Mouse (Mus musculus) c-Kit-negative CD71-positive TER-119-positive erythroid progenitor cells, embryonic 14.5 days (primary cell): ENCODE results near the gene Pde6h.

Source experiments
- DNase-seq: peaks from one replicate; pipeline ENCODE4 v3.0.0-alpha.2; 2013; ENCODE audit warnings: low read depth, low spot score

The Pde6h gene

DNA sequence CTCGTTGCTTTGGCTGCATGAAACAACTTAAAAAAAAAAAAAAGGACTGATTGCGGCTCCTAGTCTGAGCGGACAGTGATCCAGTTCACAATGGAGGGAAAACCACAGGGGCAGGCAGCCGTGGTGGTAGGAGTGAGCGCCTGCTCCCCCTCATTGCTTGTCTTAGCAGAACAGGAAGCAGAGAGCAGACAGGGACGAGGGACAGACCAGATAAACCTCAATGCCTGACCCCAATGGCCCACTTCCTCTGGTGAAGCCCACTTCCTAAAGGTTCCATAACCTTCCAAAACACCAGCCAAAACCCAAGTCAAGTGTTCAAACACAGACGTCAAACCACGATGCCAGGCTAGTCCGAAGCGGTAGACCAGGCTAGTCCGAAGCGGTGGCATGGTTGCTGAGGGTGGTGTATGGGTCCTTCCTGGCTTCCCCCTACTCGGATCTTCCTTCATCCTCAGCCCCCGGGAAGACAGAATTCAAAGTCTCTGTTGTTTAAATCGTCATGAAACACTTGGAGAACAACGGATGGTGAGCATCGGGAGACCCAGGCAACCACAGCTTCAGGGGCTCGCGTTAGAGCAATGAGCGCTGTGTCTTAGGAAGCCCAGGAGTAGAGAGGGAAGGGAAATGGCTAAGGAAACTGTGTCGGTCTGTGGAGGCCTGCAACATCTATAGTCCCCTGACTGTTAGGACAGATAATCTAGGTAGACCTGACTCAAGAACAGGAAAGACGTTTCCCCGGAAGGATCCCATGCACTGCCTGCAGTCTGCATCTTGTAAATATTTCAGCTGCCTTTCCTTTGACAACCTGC lies 55.8 kb downstream of the Pde6h start:
- DNase-seq = no peak

DNA sequence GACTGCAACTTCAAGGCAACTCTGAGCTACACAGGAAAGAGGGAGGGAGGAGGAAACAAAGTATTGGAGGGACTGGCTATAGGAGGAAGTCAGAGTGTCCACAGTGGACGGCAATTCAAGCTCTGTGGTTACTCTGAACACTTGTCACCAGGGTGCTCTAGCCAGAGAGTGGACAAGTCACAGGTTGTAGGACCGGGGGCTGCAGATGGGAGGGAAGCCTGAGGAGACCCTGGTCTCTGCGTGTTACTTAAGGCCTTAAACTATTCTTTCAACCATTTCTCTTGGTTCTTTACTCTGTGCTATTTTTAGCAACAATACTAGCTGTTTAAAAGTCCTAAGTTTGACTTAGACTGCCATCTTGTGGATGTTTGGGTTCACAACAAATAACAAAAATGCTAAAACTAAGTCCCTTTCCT lies 56.7 kb downstream of the Pde6h start:
- peak; percentile 13 for DNase-seq

DNA sequence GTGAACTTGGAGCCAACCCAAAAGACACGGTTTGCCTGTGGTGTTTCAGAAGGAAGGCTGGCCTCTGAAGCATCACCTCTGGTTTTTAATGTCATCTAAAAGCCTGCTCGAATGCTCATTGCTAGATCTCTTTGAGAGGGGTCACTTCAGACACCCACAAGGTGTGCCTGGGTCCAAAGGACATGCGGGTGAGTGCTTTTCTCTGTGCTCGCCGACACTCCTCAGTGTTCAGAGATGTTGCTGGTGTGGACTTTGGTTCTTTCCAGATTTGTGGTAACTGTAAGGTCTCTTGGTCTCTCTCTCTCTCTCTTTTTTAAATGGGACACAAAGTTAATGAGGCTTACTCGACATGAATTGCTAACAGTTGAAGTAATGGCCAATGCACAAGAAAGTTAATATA lies 58.9 kb downstream of the Pde6h start:
- no peak for DNase-seq

DNA sequence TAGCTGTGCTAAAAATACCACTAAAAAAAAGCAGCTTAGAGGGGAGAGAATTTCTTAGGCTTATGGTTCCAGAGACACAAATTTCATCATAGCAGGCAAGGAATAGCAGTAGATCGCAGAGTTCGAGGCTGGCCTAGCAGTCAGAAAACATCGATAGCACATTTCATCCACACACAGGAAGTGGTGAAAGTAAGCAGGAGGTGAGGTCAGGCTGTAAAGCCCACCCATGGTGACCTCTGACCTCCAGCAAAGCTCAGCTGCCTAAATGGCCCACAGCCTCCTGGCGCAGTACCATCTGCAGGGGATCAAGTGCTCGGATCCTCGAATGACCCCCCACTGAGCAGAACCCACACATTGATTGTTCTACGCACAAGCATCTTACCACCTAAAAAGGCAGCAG lies 59.6 kb downstream of the Pde6h start:
- no peak for DNase-seq

DNA sequence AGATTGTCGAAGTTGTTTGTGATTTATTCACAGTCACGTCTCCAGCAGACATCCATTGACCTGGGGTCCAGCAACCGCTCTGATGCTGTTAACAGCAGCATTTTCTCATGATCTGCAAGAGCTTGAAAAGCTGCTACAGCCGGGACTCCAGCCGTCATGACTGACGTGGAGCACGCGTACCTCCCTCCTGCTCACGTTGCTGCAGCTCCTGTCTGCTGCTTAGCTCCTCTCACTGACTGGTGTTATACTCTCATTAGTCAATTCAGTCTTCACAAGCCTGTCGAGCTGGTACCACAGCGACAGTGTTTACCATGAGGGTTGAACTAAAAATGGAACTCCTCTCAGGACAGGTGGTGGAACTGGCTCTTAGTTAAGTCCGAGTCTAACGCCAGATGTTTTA lies 62.4 kb downstream of the Pde6h start:
- no peak for DNase-seq

DNA sequence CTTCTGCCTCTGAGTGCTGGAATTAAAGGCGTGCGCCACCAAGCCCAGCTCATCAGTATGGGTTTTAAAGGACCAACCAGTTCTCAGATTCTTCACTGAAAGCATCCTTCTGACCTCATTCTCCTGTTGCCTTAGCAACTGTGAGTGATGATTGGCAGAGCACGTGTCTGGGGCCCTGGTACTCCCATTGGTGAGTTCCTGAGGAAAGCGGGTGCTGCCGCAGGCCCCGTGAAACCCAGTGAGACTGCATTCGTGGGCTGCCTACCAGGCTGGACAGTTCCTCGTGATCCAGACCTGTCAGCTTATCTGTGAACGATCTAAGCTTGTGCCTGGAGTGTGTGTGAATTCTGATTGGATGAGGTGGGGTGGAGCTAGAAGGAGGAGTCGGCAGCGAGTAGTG lies 63.1 kb downstream of the Pde6h start:
- no peak for DNase-seq

DNA sequence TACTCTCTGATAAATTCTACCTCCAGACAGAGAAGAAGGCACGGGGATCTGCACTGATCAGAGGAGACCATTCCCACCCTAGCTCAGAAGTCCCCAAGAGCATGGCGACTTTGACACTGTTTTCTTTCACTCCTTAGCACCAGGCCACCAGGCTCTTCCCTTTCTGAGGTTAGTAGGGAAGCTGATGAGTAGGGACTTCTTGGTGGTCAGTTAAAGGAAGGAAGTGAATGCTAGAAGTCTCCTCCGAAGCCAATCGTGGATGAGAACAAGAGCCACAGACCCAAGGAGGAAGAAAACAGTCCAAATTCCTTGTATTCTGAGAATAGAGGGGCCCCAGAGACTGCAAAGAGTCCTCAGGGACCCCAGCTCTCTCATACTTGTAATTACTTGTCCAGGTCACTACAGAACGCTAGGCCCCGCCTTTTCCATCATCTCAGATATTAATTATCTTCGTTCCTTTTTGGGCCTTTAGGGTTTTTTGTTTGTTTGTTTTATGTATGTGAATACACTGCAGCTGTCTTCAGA lies 65.0 kb downstream of the Pde6h start:
- no peak for DNase-seq

DNA sequence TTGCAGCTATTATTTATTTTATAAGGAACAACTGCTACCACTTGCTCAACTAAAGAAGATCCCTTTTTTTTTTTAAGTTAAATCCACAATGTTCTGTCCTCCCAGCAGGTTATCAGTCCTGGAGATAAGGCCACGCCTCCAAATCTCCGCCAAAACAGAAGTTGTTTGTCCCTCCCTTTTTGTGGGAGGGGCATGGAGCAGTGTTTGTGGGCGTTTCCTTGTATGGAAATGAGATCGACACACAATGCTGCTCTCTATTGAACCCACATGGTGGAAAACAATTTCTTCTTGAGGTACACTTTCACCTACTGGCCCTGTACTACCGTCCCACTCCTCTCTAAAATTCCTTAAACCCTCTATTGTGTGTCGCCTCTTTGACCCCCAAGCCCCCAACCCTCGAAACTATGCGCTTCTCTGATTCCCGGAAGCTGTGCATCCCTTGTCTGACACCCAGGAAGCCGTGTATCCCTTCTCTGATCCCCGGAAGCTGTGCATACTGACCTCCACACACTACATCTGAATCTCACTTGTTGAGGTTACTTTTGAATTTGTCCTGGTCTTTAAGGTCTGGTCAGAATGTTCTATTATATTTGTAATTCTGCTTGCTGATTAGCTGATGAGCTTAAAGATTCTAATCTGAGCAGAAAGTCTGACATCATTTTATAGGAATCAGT lies 66.3 kb downstream of the Pde6h start:
- no peak for DNase-seq

DNA sequence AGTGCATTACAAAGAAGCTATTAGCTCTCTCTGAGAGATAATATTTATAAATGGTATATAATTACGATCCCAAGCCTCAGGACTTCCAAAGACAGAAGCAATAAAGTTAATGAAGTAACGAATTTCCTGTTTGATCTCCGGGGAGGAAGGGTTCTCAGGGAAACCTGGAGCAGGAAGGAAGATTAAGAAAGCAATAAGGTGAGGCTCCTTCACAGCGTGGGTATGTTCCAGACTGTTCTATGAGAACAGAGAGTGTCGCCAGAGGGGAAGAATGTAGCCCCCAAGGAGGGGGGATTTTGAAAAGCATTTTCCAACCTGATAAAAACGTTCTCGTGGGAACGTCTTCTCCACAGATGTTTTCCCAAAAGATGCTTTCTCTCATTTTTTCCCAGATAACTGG lies 66.9 kb downstream of the Pde6h start:
- DNase-seq = no peak

DNA sequence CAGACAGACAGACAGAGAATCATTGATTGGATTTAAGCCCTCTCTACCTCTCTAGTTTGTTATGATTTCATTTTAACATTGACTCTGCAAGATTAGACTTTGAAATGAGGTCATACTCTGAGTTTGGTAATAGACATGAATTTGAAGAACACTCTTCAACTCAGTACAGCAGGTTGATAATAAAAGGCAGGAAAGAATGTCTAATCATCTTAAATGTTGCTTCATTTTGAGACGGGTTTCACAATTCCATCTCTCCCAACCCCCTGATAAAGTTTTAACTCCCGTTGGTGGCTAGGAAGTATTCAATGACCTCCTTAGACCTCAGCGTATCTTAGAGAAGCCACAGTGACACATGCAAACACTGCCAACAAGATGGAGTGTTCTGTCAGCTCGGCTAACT lies 69.9 kb downstream of the Pde6h start:
- no peak for DNase-seq

DNA sequence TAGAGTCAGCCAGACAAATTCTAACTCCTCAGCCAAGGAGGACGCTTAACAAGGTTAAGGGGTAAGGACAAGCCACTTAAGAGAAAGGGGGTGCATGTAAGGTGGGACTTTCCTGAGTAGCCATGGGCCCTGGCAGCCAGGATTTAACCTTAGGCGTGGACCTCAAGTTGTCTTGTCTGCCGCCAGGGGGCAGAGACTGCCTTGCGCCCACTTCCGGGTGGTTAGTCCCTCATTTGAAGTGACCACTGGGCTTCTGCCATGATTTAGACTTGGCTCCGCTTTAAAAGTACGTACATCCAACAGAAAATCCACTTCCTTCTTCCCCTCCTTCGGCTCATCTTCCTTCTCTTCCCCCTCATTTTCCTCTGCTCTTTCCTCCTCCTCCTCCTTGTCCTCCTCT lies 71.9 kb downstream of the Pde6h start:
- no peak for DNase-seq

DNA sequence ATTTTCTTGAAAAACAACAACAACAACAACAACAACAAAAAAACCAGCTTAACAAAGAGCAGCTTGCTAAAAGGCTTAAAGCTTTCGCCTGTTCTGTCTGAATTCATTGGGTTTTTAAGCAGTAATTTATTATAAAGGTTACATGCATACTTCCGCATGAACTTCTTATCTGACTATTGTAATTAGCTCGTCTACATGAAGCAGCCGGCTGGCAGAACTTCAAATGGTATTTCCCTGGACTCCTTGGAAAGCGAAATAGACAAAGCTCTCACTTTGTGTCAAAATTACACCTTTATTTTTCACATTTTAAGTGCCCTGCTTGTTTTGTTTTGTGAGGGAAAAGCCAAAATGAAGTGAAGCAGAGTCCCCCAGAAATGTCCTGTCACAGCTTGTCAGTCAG lies 72.7 kb downstream of the Pde6h start:
- no peak for DNase-seq

DNA sequence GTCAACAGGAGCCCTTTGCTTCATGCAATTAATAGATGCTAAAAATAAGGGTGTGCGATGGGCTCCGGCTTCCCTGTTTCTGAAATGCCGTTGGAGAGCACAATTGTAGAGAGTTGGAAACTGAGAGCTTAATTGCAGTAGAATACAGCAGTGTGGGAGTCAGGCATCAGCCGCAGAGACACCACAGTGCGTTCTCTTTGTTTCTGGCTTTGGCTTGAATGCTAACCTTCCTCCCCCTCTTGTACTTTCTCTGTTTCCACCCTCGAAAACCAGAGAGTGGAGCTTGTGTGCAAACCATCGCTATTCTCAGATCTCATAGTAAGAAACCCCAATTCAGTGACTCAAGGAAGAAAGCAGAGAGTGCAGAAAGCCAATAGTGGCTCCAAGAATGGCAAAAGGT lies 74.5 kb downstream of the Pde6h start:
- no peak for DNase-seq

DNA sequence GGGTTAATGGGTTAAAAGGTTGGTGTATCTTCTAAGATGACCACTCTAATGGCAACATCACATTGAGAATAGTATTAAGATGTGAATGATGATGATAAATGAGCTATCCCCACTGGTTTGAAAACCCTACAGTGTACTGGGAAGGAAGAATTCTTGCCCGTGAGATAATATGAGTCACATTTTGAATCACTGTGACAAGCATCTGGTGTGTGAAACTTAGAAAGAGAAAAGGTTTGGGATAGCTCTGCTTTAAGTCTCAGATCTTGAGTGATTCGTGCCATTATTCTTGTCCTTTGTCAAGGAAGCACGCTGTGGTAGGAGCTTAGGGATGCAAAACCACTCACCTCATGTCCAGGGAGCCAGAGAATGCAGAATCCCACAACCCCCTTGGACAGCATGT lies 75.4 kb downstream of the Pde6h start:
- no peak for DNase-seq

DNA sequence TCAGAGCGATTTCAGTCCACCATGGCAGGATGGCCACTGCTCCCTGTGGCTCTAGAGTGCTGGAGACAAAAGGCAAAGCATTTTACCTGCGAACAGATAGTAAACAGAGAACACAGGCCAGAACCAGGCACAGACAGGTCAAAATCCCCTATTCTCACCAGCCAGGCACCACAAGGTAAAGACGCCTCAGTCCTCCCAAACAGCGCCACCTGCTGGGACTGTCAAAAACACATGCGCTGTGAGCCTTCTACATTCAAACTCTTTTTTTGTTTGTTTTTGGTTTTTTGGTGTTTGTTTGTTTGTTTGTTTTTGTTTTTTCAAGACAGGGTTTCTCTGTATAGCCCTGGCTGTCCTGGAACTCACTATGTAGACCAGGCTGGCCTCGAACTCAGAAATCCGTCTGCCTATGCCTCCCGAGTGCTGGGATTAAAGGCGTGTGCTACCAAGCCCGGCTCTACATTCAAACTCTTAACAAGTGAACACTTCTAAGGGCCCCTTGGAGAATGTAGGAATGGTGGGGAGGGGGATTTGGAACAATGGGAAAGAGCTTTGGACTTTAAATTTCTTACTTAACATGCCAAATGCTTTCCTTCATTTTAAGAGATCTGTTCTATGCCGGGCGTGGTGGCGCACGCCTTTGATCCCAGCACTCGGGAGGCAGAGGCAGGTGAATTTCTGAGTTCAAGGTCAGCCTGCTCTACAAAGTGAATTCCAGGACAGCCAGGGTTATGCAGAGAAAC lies 76.2 kb downstream of the Pde6h start:
- DNase-seq = no peak

DNA sequence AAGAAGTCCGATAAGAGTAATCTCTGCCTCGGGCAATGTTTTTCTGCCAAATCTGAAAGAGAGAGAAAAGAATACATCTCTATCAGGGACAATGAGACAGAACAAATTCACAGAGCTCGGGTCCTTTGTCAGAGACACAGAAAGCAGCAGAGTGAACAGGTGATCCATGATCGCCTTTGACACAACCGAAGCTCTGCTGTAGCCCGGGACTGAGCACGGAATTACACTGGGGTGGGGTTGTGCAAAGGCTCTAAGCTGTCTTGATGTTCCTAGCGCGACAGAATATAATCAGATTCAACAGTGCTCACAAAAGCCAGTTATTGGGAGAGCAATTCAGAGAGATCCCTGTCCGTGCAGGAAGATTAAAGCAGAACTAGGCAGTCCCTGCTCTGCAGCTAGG lies 77.1 kb downstream of the Pde6h start:
- DNase-seq = no peak

DNA sequence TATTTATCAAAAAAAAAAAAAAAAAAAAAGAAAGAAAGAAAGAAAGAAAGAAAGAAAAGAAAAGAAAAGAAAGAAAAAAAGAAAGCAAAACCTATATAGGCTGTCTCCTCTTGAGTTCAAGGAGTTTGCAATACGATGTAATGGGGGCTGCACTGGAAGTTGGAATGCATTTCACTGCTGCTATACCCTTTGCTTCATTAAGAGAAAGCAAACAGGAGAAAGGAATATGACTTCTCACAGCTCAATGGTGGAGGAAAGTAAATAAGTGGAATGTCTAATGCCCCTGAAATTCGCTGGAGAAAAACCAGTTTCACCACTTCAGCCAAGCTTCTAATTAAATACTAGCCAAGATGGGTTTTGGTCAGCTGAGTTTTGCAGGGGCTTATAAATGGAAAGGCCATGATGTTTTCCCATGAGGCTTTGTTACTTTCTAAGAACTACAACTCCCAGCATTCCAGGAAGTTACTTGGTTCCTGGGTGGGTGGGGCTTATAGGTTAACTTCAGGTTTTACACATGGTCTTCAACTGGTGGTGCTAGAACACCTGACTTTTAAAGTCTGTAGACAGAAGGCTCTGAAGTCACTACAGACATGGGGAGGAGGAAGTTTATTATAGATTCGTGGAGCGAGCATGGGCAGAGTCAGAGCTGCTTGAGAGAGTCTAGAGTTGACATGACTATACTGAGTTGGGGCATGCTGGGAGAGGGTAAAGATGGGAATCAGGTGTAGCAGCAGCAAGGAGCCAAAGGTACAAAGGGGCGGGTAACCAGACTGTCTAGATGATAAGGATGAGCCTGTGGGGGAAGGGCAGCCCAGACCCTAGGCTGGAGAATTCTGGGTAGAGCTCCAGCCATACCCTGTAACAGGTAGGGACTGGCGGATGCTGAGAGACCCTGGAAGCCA lies 77.9 kb downstream of the Pde6h start:
- no peak for DNase-seq

DNA sequence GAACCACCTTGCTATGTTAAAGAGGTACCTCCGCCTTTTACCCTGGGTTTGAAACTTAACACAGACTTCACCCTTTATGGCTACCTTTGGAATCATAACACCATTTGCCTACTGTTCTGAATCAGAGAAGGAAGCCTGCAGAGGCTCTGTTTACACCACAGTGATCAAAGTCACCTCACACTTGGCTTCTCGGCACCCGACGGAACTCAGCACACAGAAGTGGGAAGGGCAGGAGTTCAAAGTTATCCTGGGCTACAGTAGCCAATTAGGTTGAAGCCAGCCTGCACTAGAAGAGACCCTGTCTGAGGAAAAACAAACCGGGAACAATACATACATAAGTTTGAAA lies 78.5 kb downstream of the Pde6h start:
- DNase-seq = no peak

DNA sequence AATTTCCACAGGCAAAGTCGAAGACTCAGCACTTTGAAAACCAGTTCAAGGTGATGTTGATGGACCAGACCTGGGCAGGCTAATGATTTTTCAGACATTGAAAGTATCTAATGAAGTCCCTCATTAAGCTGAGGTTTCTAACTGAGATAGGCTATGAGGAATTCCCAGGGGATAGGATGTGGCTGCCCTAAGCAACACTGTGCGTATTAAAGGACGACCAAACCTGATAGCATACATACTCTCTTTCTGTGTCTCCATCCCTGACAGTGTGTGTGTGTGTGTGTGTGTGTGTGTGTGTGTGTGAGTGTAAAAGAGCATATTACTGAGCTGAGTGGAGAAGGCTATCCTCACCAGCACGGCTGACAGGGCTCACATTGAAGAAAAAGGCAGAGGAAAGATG lies 80.7 kb downstream of the Pde6h start:
- no peak for DNase-seq

DNA sequence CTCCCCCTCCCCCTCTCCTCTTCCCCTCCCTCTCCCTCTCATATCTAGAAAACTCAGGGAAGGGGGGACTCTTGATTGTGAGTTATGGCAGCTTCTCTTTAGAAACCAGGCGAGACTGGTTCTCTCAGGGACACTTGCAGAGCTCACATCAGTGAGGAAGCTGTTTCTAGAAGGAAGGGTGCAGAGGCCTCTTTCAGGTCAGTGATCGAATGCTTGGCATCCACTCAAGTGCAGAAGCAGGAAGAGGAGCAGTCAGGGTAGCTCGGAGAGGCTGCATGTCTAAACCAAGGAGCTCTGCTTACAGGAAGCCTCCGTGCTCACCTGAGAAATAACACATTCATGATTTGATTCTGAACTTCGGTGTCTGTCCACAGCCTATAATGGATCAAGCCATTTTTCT lies 87.6 kb downstream of the Pde6h start:
- DNase-seq = no peak

DNA sequence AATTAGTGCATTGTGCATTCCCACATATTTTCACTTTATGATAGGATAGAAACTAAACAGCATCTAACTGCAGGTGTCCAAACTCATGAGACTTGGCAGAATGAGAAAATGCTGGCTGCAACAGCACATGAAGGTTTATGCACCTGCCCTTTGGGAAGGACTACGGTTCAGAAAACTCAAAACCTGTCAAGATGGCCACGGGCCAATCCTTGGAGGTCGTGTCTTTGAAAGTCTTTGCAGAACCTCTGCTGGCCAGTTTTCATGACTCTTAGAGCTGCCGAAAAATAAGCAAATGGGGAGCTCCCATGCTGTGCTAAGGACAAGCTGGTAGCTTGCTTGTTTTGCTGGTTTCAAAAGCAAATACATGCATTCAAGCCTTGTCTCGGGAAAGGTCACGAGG lies 90.7 kb downstream of the Pde6h start:
- no peak for DNase-seq
